Mouse (Mus musculus) bone marrow, adult 2 months (tissue): ENCODE results near the gene Cpa1. TPM values are rescaled to one million over a fixed set of nuclear protein-coding genes. Genes with fewer than 3 reads are reported as not detected.

Experiments used
- H3K27ac ChIP-seq: fragments of 200-500 bp; 2 replicates; pipeline ENCODE4 v1.5.1; 2012; ENCODE audit warnings: low read depth, mild to moderate bottlenecking, control low read depth, inconsistent platforms, low read length; ENCODE audit not compliant: control insufficient read depth, poor library complexity, insufficient read depth
- H3K4me1 ChIP-seq: fragments of 200-500 bp; 2 replicates; pipeline ENCODE4 v1.6.1; 2011; ENCODE audit warnings: low read length; ENCODE audit not compliant: control insufficient read depth, insufficient read depth
- H3K4me3 ChIP-seq: fragments of 200-500 bp; replicated peaks from 2 replicates; pipeline ENCODE3; 2011; ENCODE audit warnings: mild to moderate bottlenecking, low read depth, low read length, control low read depth; ENCODE audit not compliant: control insufficient read depth
- CTCF ChIP-seq: fragments of 200-500 bp; IDR thresholded peaks from 2 replicates; pipeline ENCODE4 v1.5.1; 2011; ENCODE audit warnings: low read length, control low read depth; ENCODE audit not compliant: control insufficient read depth, insufficient read depth
- POLR2A ChIP-seq: fragments of 200-500 bp; IDR thresholded peaks from 2 replicates; pipeline ENCODE4 v1.6.1; 2011; ENCODE audit warnings: low read depth, mild to moderate bottlenecking, control low read depth, low read length, borderline replicate concordance; ENCODE audit not compliant: control insufficient read depth
- WGBS: fragments of 180-500 bp; shearing (Covaris S2); methylation state at CpG from one replicate; pipeline ENCODE4 v1.1.7; 2018; 5-methylcytosine and 5-hydroxymethylcytosine counted together
- polyA plus RNA-seq: library from polyadenylated mRNA; stranded (reverse); fragments of >200 nt; gene quantifications from 2 replicates; pipeline ENCODE4 v1.2.4, GENCODE M21; 2011; ENCODE audit warnings: low replicate concordance; ENCODE audit not compliant: missing spikeins, insufficient read depth, insufficient read length

Cpa1 gene
- polyA plus RNA-seq, 1 experiment: not detected

GRCm38 (mm10) chr6:30654402-30654859 lies 15.4 kb downstream of the Cpa1 start:
- no peak overlapping the region for H3K27ac ChIP-seq
- no peak for TF ChIP-seq POLR2A
- 84% methylated on average over 6 of the region's 6 CpGs for WGBS
- H3K4me3 ChIP-seq: no peak overlapping the region
- no peaks in the 10 kb centered on the region; the same call in 1 of the 2 replicates for H3K4me1 ChIP-seq

GRCm38 (mm10) chr6:30654932-30655331 lies 15.9 kb downstream of the Cpa1 start:
- WGBS: 91% methylated on average over 3 of the region's 3 CpGs
- Histone ChIP-seq H3K4me3 (no peak overlapping the region), H3K4me1 (no peaks in the 10 kb centered on the region; the same call in 1 of the 2 replicates), H3K27ac (no peak overlapping the region; the same call in 1 of the 2 replicates)
- TF ChIP-seq POLR2A (no peak), CTCF (no peak)

- Histone ChIP-seq H3K4me3 (no peak overlapping the region), H3K4me1 (no peaks in the 10 kb centered on the region; the same call in 1 of the 2 replicates), H3K27ac (no peak overlapping the region)
- WGBS: 86% methylated on average over 12 of the region's 12 CpGs
- TF ChIP-seq CTCF: no peak
These were observed 18.3 kb downstream of the Cpa1 start for GRCm38 (mm10) chr6:30657279-30657678.

- WGBS: 69% methylated on average over 9 of the region's 9 CpGs
- no peak overlapping the region for H3K4me3 ChIP-seq
- H3K27ac ChIP-seq: no peak overlapping the region
- no peaks in the 10 kb centered on the region; the same call in 1 of the 2 replicates for H3K4me1 ChIP-seq
- TF ChIP-seq CTCF (no peak), POLR2A (no peak)
These were observed 19.6 kb downstream of the Cpa1 start for GRCm38 (mm10) chr6:30658619-30659018.

GRCm38 (mm10) chr6:30664776-30665175 lies 25.8 kb downstream of the Cpa1 start:
- 86% methylated on average over 6 of the region's 6 CpGs for WGBS
- H3K27ac ChIP-seq: no peak overlapping the region
- TF ChIP-seq CTCF: no peak
- no peak for TF ChIP-seq POLR2A
- H3K4me1 ChIP-seq: no peaks in the 10 kb centered on the region
- H3K4me3 ChIP-seq: no peak overlapping the region

GRCm38 (mm10) chr6:30665296-30665695 lies 26.3 kb downstream of the Cpa1 start:
- no peak overlapping the region for H3K4me3 ChIP-seq
- WGBS: 85% methylated on average over 4 of the region's 4 CpGs
- H3K27ac ChIP-seq: no peak overlapping the region
- no peaks in the 10 kb centered on the region for H3K4me1 ChIP-seq
- no peak for TF ChIP-seq CTCF
- no peak for TF ChIP-seq POLR2A

GRCm38 (mm10) chr6:30666043-30666442 lies 27.0 kb downstream of the Cpa1 start:
- 84% methylated on average over 6 of the region's 6 CpGs for WGBS
- no peaks in the 10 kb centered on the region for H3K4me1 ChIP-seq
- no peak for TF ChIP-seq POLR2A

GRCm38 (mm10) chr6:30667585-30667984 lies 28.6 kb downstream of the Cpa1 start:
- Histone ChIP-seq H3K4me1 (peaks cover 2% of the 10 kb centered on the region; the same call in 1 of the 2 replicates), H3K27ac (no peak overlapping the region), H3K4me3 (no peak overlapping the region)
- no peak for TF ChIP-seq CTCF
- TF ChIP-seq POLR2A: no peak
- 89% methylated on average over 5 of the region's 5 CpGs for WGBS

More at GRCm38 (mm10) chr6:30666043-30666442, 27.0 kb downstream of the Cpa1 start:
- Histone ChIP-seq H3K27ac (no peak overlapping the region), H3K4me3 (no peak overlapping the region)

- no peak overlapping the region for H3K27ac ChIP-seq
- 37% methylated on average over 5 of the region's 5 CpGs for WGBS
- TF ChIP-seq CTCF (no peak), POLR2A (no peak)
- H3K4me3 ChIP-seq: no peak overlapping the region
- H3K4me1 ChIP-seq: peaks cover 2% of the 10 kb centered on the region; the same call in 1 of the 2 replicates
These were observed 32.7 kb downstream of the Cpa1 start for GRCm38 (mm10) chr6:30671696-30672095.
